Mouse (Mus musculus) CH12.LX (cell line): Measurements from ENCODE around the gene Sval2.

Experiments used
- CTCF ChIP-seq, 2 experiments: IDR thresholded peaks in 1 of 2; conservative IDR thresholded peaks in 1 of 2; 2 replicates each; pipeline ENCODE4 v1.5.1; 2011 to 2012; ENCODE audit warnings: low read depth in 2 of 2, low read length in 2 of 2, improper control_type of control experiment in 1 of 2, inconsistent platforms in 1 of 2, mild to moderate bottlenecking in 1 of 2, moderate library complexity in 1 of 2
- EP300 ChIP-seq: IDR thresholded peaks from 2 replicates; pipeline ENCODE4 v1.6.1; 2011; ENCODE audit warnings: low read length, improper control_type of control experiment
- ETS1 ChIP-seq: conservative IDR thresholded peaks from 2 replicates; pipeline ENCODE4 v1.6.1; 2012; ENCODE audit warnings: low read depth, mild to moderate bottlenecking, inconsistent platforms, low read length, improper control_type of control experiment, moderate library complexity
- GABPA ChIP-seq: IDR thresholded peaks from 2 replicates; pipeline ENCODE4 v1.6.1; 2012; ENCODE audit warnings: low read depth, low read length, improper control_type of control experiment, inconsistent platforms; ENCODE audit not compliant: insufficient replicate concordance
- IRF4 ChIP-seq: IDR thresholded peaks from 2 replicates; pipeline ENCODE4 v1.6.1; 2014; ENCODE audit warnings: low read depth, mild to moderate bottlenecking, inconsistent platforms, low read length, improper control_type of control experiment
- MXI1 ChIP-seq: IDR thresholded peaks from 2 replicates; pipeline ENCODE4 v1.6.1; 2011; ENCODE audit warnings: mild to moderate bottlenecking, low read depth, low read length, improper control_type of control experiment
- PAX5 ChIP-seq: IDR thresholded peaks from 2 replicates; pipeline ENCODE4 v1.6.1; 2012; ENCODE audit warnings: low read length, inconsistent platforms, mixed read lengths
- POLR2A ChIP-seq: IDR thresholded peaks from 2 replicates; pipeline ENCODE4 v1.6.1; 2011; ENCODE audit warnings: low read depth, mild to moderate bottlenecking, improper control_type of control experiment, low read length
- POLR2AphosphoS2 ChIP-seq: IDR thresholded peaks from 2 replicates; pipeline ENCODE4 v1.6.1; 2011; ENCODE audit warnings: low read depth, low read length, improper control_type of control experiment
- SIN3A ChIP-seq: IDR thresholded peaks from 2 replicates; pipeline ENCODE4 v1.6.1; 2012; ENCODE audit warnings: low read length, improper control_type of control experiment, inconsistent platforms
- TCF12 ChIP-seq: IDR thresholded peaks from 2 replicates; pipeline ENCODE4 v1.6.1; 2014; ENCODE audit warnings: low read depth, mild to moderate bottlenecking, inconsistent platforms, low read length, improper control_type of control experiment

- TF ChIP-seq CTCF (conservative IDR thresholded peaks at IDR 0.05 in 1 of 2, IDR thresholded peaks at IDR 0.05 in 1 of 2; ENCODE audit: low read depth in 2 of 2, low read length in 2 of 2) (no peak), IRF4 (no peak), TCF12 (no peak), EP300 (no peak), SIN3A (no peak), PAX5 (no peak), GABPA (no peak), MXI1 (no peak), POLR2A (no peak), POLR2AphosphoS2 (no peak), ETS1 (no peak)
Measured at GRCm38 (mm10) chr6:41864038-41864437, 11.2 kb downstream of the Sval2 start.
